Mouse (Mus musculus) left cerebral cortex, adult 18-20 months (tissue): ENCODE data around the gene Tent5b. TPM values are rescaled to one million over a fixed set of nuclear protein-coding genes. Genes with fewer than 3 reads are reported as not detected.

Source experiments
- DNase-seq, 2 experiments: peaks; one replicate each; pipeline ENCODE4 v3.0.0; 2021 to 2022; ENCODE audit warnings: low spot score in 2 of 2, mixed read lengths in 1 of 2
- total RNA-seq, 2 experiments: library from RNA; stranded (reverse); gene quantifications; 2 replicates each; pipeline ENCODE4 v1.2.3; 2021

The Tent5b gene
- total RNA-seq, 2 experiments from 2014 or later = 0.14 TPM; not detected in 1

- no peak for DNase-seq
Observed at GRCm38 (mm10) chr4:133469122-133469521, 10.8 kb upstream of the Tent5b start.

DNA sequence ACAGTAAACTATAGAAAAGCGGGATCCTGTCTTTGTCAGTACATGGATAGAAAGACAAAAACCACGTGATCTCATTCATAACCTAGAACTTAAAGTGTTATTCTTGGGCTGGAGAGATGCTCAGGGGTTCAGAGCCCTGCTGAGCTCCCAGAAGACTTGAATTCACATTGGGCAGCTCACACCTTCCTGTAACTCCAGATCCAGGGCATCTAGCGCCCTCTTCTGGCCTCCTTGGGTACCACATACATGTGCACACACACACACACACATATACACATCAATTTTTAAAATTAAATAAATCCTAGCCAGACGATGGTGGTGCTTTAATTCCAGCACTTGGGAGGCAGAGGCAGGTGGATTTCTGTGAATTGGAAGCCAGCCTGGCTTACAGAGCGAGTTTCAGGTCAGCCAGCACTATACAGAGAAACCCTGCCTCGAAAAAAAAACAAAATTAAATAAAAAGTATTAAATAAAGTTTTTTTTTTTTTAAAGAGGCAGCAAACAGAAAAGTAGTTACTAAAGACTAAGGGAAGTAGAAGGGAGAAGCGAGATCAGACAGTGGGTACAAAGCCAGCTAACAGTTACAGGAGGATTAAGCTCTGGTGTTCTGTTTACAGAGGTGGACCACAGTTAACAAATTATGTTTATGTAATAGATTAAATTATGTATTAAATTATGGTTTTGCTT is 8.7 kb upstream of the Tent5b start:
- DNase-seq = no peak

DNA sequence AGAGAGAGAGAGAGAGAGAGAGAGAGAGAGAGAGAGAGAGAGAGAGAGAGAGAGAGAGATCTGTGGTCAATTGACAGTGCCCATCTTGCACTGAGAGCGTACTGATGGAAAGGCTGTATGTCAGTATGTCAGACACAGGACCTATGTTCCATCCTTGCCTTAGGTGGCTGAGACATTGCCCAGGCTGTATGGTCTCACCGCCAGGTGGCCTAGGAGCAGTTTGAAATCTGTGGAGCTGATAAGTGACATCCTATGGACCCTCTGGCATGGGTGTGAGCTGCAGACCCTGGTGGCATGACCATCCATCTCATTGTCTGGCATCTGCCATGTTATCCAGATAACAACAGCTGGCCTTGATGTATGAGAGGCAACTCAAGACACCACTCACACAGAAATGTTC is 6.1 kb upstream of the Tent5b start:
- DNase-seq = no peak

GRCm38 (mm10) chr4:133480185-133480537 is 229 bp downstream of the Tent5b start:
- DNase-seq = no peak

DNA sequence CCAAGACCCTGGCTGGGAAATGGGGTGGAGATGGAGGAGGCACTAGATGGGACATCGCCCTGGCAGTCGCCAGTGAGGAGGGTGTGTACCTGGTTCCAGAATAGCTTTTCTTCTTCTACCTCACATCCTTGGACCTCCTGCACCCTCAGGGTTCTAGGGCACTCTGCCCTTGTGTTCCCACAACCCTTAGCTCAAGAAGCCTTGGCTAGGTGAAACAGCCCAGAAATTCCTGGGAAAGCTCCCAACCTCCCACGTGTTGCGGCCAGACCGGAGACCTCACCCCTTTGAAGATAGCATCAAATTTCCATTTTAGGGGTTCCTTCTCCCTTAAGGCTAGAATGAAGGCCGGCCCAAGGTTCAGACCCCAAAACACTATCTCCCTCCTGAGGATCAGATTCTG is 822 bp downstream of the Tent5b start:
- no peak for DNase-seq

DNA sequence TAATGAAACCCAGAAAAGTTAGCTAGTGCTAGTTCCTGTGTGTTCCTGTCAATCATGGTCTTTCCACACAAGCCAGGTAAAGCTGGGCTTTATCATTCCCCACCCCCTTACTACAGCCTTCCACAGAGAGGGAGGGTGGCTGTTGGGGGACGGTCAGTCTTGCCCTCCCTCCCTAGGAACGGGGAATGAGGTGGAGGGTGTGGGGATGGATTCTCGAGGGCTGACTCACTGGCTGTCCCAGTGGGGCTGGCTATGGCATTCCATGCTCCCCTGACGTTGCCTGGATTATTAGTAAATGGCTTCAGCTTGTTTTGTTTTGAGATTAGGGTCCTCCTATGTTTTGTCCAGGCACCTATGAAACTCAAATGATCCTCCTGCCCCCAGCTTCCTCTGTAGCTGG is 1.6 kb downstream of the Tent5b start:
- DNase-seq = no peak

GRCm38 (mm10) chr4:133482479-133482878 is 2.5 kb downstream of the Tent5b start:
- DNase-seq = no peak

- DNase-seq = peak in 1 of 2 experiments; percentile 39
Observed at GRCm38 (mm10) chr4:133484266-133485025, 4.5 kb downstream of the Tent5b start.

DNA sequence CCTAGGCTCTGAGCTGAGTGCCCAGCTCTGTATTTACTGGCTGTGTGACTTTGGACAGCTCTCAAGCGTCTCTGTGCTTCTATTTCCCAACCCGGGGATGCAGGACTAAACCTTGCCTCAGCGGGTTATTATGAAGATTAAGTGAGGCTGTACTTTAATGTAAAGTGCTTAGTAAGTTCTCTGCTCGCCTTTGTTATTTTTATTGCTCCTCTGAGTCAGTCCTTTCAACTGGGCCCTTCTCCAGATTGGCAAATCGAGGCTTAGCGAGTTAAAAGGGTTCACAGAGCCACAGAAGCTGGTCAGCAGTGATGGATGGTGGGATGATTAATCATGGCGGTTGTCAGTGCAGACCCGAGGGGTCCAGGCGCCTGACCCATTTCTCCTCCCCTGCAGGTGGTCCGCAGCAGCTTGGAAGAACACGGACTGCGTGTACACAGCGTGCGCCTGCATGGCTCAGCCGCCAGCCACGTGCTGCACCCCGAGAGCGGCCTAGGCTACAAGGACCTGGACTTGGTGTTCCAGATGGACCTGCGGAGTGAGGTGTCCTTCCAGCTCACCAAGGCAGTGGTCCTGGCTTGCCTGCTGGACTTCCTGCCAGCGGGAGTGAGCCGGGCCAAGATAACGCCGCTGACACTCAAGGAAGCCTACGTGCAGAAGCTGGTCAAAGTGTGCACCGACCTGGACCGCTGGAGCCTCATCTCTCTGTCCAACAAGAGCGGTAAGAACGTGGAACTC is 5.9 kb downstream of the Tent5b start:
- DNase-seq = no peak

DNA sequence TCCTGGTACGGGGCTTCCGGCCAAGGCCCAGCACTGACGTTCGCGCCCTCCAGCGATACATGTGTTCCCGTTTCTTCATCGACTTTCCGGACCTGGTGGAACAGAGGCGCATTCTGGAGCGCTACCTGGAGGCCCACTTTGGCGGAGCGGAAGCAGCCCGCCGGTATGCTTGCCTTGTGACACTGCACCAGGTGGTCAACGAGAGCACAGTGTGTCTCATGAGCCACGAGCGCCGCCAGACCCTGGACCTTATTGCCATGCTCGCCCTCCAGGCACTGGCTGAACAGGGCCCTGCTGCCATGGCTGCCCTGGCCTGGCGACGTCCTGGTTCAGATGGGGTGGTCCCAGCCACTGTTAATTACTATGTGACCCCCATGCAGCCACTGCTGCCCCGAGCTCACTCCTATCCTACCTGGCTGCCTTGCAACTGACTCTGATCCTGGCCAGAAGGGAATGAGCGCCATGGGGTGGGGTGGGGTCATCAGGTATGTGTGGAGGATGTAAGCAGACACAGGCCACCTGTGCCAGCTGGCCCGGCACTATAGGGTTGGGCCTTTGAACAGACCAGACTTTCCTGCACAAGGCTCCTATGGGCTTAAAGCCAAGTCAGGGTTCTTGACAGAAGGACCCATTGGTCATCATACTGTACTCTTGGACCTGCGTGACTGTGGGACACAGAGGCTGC is 6.9 kb downstream of the Tent5b start:
- no peak for DNase-seq

DNA sequence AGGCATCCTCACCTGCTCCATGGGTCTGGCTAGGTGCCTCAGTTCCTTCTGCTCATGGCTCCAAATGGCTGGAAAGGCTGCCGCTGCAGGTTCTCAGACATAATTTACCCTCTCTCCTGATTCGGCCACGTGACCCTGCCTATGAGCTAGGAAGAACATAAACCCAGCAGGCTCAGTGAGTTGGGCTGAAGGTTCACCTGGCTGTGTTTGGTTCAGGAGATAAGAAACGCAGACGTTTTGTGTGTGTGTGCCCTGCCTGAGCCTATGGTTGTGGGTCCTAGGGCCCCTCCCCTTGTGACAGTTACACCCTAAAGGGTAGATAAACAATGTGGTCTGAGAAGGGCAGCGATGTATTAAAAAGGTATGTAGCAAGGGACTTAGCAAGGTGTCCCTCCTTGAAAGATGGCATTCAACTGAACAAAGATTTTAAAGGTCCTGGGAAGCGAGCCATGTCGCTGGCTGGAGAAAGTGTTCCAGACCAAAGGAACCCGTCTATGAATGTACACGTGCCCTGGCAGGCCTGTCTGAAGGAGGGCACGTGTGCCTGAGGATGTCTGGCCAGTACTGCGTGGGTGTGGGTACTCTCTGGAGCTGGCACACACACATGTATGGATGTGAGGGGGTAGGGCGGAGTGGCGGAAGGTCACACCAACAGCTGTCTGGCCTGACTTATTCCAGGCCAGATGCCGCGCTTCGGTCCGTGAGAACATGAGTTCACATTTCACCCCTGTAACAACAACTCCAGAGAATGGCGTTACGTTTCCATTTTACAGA is 8.9 kb downstream of the Tent5b start:
- no peak for DNase-seq

DNA sequence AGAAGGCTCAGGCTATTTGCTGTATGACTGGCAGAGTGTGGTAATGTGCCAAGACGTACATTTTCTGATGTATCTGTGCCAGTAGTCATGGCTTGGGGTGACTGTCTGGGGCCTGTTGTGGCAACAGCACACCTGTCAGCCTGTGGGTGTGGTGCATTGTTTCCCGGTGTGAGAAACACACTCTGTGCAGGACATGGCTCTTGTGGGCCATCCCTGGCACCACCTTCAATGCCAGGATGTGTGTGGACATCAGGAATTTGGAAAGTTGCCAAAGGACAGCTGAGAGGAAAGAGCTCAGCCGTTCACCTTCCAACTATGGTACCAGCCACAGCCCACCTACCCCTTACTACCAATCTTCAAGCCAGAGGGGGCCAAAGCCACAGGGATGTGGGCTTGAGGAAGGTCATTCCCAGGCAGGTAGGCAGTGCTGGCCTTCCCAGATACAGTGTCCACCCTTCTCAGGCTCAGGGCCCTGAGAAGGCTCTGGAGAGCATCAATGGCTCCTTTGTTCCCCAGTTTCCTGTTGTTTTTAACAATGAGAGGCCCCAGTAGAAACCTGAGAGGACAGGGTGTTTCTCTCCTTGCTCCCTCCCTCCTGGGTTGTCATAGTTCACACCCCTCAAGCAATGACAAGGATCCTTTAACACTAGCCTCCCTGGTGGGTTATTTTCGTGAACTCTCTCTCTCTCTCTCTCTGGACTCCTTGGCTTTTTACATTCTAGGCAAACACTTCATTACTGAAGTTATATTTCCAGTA is 9.7 kb downstream of the Tent5b start:
- DNase-seq = no peak

DNA sequence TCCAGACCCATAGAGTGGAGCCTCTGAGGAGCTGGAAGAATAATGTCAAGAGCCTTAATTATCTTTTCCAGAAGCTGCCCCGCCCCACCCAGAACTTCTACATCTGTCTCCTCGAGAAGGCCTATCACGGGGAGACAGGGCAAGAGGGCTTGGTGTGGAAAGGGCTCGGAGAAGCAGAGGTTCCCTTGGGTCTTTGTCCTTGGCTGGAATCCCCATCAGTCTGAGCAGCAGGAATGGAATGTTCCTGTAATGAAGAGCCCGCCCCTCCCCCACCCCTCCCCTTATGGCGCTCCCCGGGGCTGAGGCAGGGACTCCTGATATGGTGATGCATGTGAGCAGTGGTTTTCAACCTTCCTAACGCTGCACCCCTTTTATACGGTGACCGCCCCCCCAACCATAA is 11.9 kb downstream of the Tent5b start:
- no peak for DNase-seq

GRCm38 (mm10) chr4:133493895-133494294 is 14.0 kb downstream of the Tent5b start:
- DNase-seq = no peak

DNA sequence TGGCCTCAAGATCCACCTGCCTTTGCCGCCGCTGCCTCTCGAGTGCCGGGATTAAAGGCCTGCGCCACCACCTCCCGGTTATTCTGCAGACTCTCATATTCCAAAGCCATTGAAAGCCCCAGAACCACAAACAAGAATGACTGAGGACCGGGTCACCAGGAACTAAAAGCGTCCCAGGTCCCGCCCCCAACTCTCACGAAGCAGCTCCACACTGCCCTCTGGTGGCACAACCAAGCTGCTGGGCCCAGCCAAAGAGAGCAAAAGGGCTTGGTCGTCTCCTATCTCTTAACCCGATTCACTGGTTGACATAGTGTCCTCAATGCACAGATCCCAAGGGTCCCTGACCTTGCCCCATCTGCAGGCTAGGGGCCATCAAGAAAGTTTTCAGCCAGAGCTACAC is 14.5 kb downstream of the Tent5b start:
- peak; percentile 82 to 90 for DNase-seq

DNA sequence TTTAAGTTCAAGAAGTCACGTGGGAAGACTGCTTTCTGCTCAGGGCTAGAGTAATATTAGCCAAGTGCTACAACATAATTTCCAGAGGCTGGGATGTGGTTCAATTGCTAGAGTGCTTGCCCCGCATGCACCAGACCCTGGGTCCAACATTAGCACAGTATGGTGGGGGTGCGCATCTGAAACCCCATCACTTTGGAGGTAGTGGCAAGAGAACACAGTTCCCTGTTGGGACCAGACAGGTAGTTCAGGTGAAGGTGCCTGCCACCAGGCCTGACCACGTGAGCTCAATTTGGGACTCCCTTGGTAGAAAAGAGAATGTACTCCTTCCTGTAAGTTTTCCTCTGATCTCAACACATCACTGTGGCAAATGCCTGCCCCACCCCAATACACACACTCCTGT is 14.9 kb downstream of the Tent5b start:
- no peak for DNase-seq

DNA sequence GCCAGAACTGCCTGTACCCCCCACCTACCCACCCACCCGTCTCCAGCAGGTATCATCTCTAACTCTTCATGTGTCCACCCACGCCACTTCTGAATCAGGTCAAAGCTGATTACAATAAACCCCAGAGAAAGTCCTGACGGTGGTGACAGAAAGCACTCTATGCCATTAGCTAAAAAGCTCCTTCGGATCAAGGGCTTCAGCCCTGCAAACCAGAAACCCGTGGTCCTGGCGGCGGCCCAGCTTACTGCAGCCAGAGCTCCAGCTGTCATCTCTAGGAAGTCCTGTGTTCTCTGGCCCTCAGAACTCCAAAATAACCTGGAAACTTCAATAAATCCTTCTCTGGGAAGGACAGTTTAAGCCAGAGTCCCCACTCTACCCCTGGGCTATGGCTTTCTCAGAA is 15.8 kb downstream of the Tent5b start:
- DNase-seq = no peak

- no peak for DNase-seq
Observed at GRCm38 (mm10) chr4:133496738-133497445, 17.0 kb downstream of the Tent5b start.

DNA sequence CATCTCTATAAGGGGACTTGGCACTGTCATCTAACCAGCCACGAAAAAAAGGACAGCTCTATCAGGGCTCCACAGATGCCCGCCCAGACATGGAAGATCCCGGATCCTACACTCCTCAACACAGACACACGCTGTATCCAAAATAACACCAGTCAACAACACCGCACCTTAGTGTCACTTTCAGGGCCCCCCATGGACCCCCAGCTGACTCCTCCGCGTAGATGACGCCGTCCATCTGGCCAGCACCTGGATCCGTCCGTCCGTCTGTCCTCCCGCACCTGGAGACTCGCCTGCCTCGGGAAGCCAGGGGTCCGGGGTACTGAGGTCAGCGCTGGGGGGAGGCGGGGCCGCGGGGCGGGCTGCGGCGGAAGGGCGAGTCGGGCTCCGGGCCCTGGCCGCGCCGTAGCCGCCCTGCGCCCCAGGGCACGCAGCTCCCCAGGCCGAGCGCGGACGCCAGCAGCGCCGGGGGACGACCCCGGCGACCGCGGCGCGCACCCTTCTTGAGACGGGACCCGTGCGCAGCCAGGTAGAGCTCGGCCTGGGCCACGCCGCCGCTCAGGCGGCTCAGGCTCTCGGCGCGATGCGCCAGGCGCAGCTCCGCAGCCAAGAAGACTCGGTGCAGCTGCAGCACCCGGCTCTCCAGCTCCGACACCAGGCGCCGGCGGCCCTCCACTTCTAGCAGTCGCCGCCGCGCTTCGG is 17.7 kb downstream of the Tent5b start:
- no peak for DNase-seq
